Mouse (Mus musculus): Measurements from ENCODE around the gene Tfpt. TPM values are rescaled to one million over a fixed set of nuclear protein-coding genes. Genes with fewer than 3 reads are reported as not detected.
"Not testable (repeated sequence)": the region's sequence is repeated elsewhere in the genome, so short reads cannot be mapped to it uniquely, and the experiment has no call there.

The Tfpt gene
- total RNA-seq, 2 experiments from 2014 or later, result 24.1 to 26.4 TPM

DNA sequence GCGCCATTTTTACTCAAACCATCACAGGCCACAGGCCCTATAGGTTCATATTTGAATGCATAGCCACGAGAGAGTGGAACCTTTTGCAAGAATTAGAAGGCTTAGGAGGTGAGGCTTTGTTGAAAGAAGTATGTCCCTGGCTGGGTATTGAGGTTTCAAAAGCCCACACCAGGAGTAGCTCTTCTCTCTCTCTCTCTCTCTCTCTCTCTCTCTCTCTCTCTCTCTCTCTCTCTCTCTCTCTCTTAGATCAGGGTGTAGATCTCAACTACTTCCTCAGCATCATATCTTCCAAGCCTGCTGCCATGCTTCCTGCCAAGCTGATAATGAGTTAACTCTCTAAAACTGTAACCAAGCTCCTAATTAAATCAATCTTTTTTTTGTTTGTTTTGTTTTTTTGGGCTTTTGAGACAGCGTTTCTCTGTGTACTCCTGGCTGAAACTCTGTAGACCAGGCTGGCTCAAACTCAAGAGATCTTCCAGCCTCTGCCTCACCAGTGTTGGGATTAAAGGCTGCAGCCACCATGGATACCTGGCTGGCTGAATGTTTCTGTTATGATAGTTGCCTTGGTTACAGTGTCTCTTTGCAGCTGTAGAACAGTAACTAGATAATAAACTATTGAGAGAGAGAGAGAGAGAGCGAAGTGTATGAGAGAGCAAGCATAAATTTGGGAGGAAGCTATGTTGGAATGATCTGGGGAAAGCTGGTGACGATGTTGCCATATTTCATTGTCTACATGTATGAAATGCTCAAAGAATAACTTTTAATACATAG lies 53.2 kb downstream of the Tfpt start:
- no peak for DNase-seq

GRCm38 (mm10) chr7:3574216-3574615 lies 55.5 kb downstream of the Tfpt start:
- DNase-seq, result peak; percentile 27

DNA sequence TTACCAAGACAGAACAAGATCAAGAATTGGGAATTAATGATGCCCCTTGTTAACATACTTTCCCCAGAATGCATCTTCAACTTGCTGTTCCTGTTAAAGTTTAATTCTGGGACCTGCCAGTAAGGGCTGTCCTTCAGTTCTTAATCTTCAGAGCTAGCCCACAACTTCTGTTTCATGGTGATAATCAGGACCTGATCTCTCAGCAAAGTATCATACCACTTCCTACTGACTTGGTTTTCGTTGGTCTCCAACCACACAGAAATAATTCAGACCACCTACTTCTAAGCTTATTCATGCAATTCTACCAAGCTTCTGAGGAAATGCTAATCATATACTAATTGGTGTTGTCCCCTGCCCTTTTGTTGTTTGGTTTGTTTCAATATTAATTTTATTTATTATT lies 57.9 kb downstream of the Tfpt start:
- no peak for DNase-seq

DNA sequence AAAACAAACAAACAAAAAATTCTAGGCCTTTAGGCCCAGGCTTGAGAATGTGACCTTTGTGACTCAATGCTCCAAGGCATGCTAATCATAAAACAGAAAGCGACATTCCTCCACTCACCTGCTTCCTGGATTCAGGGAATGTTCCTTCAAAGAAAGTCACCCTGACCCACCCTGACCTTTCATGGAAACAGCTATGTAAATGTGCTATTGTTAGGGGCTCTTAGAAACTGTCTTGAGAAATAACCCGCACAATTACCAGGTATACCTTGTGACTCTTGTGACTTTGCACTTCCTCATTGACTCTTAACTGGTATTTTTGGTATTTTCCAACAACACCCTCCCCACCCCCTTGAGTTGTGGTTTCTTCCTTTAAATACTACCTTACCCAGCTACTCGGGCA lies 59.1 kb downstream of the Tfpt start:
- not testable (repeated sequence) for DNase-seq

Small RNA genes within 50 kb of the gene (microRNA-seq; reads per million reads assigned to microRNA genes)
- gene Gm25100 (not detected), gene Mir3572 (6.0 reads per million, percentile 7 among the genes with 10 or more reads in this experiment)

Other genes with a start within 250 kb of the Tfpt start
- 1 to 10 TPM; 2.5 to 3.3 TPM for gene Cacng8, start 239.2 kb downstream of the Tfpt start, total RNA-seq (2021)
- gene Cacng6, start 205.7 kb downstream of the Tfpt start, total RNA-seq (2021), result 1 to 10 TPM; 1.5 to 6.5 TPM
- gene Tarm1, start 127.3 kb downstream of the Tfpt start, total RNA-seq (2021), result 1 to 10 TPM; 4.3 to 6.6 TPM
- gene Oscar, start 13.8 kb downstream of the Tfpt start, total RNA-seq (2021), result under 1 TPM; 0.58 to 0.72 TPM
- 1,000 to 10,000 TPM; 1,038 to 1,129 TPM for gene Ndufa3, start 12.6 kb downstream of the Tfpt start, total RNA-seq (2021)
- gene Prpf31, start 56 bp upstream of the Tfpt start, total RNA-seq (2021), result 10 to 100 TPM; 34.5 to 39.4 TPM
- 10 to 100 TPM; 56.7 to 58.5 TPM for gene Cnot3, start 15.3 kb upstream of the Tfpt start, total RNA-seq (2021)
- 10 to 100 TPM; 11.9 to 13.2 TPM for gene Leng1, start 35.9 kb upstream of the Tfpt start, total RNA-seq (2021)
- gene Tmc4, start 47.6 kb upstream of the Tfpt start, total RNA-seq (2021), result 1 to 10 TPM; 8.6 to 9.2 TPM
- 100 to 1,000 TPM in 1 of 2 experiments, 10 to 100 TPM in 1; 99.1 to 114 TPM for gene Tsen34, start 62.9 kb upstream of the Tfpt start, total RNA-seq (2021)
- 10 to 100 TPM; 48.7 to 59.6 TPM for gene Mboat7, start 63.6 kb upstream of the Tfpt start, total RNA-seq (2021)
- 1,000 to 10,000 TPM; 1,078 to 1,086 TPM for gene Rps9, start 74.1 kb upstream of the Tfpt start, total RNA-seq (2021)
- gene Pirb, start 90.5 kb upstream of the Tfpt start, total RNA-seq (2021), result 1 to 10 TPM; 2.3 to 2.5 TPM
- under 1 TPM; 0.36 to 0.48 TPM for gene Gm15448, start 195.8 kb upstream of the Tfpt start, total RNA-seq (2021)
- gene Pira2, start 215.1 kb upstream of the Tfpt start, total RNA-seq (2021), result under 1 TPM; 0.57 to 0.70 TPM